Mouse (Mus musculus): ENCODE measurements around the gene Fau.

The Fau gene

GRCm38 (mm10) chr19:6046294-6047153 is 11.1 kb upstream of the Fau start, which contains the start of gene Syvn1:
Gene Syvn1, plus strand, starts transcription at chr19:6046576.
- peak; percentile 90 for DNase-seq

- no peak for DNase-seq
Measured at GRCm38 (mm10) chr19:6047154-6047898, 10.3 kb upstream of the Fau start.

- DNase-seq: no peak
Measured at GRCm38 (mm10) chr19:6047899-6048166, 9.8 kb upstream of the Fau start.

GRCm38 (mm10) chr19:6048681-6049410 is 8.8 kb upstream of the Fau start:
- no peak for DNase-seq

- no peak for DNase-seq
Measured at GRCm38 (mm10) chr19:6052516-6052915, 5.1 kb upstream of the Fau start.

- no peak for DNase-seq
Measured at GRCm38 (mm10) chr19:6054296-6054695, 3.3 kb upstream of the Fau start.

- DNase-seq: no peak
Measured at GRCm38 (mm10) chr19:6056696-6057095, 948 bp upstream of the Fau start.

GRCm38 (mm10) chr19:6058513-6058912 is 869 bp downstream of the Fau start:
- DNase-seq: no peak

GRCm38 (mm10) chr19:6058966-6059365 is 1.3 kb downstream of the Fau start:
- DNase-seq: no peak

GRCm38 (mm10) chr19:6061021-6061533 is 3.4 kb downstream of the Fau start, which contains the start of gene Znhit2:
Gene Znhit2, plus strand, starts transcription at chr19:6061192.
- DNase-seq: peak; percentile 92

- peak; percentile 54 for DNase-seq
Measured at GRCm38 (mm10) chr19:6061641-6062302, 4.1 kb downstream of the Fau start.

GRCm38 (mm10) chr19:6062418-6062817 is 4.8 kb downstream of the Fau start:
- no peak for DNase-seq

- DNase-seq: no peak
Measured at GRCm38 (mm10) chr19:6063081-6063480, 5.4 kb downstream of the Fau start.

GRCm38 (mm10) chr19:6066571-6066970 is 8.9 kb downstream of the Fau start:
- DNase-seq: no peak

GRCm38 (mm10) chr19:6067011-6067723 is 9.5 kb downstream of the Fau start:
- DNase-seq: peak; percentile 80

GRCm38 (mm10) chr19:6067724-6068415 is 10.2 kb downstream of the Fau start, which contains the start of gene Tm7sf2:
Gene Tm7sf2, minus strand, starts transcription at chr19:6068373.
- DNase-seq: peak; percentile 86

- DNase-seq: no peak
Measured at GRCm38 (mm10) chr19:6068951-6069350, 11.3 kb downstream of the Fau start.

- DNase-seq: no peak
Measured at GRCm38 (mm10) chr19:6069851-6070250, 12.2 kb downstream of the Fau start.

- no peak for DNase-seq
Measured at GRCm38 (mm10) chr19:6070571-6071250, 13.1 kb downstream of the Fau start.

GRCm38 (mm10) chr19:6071261-6071660 is 13.6 kb downstream of the Fau start:
- no peak for DNase-seq

- DNase-seq: no peak
Measured at GRCm38 (mm10) chr19:6073889-6074288, 16.2 kb downstream of the Fau start.

Measured in right cerebral cortex, postnatal 25 days (tissue).